Mouse (Mus musculus) neural tube, embryonic 10.5 days (tissue): Measurements from ENCODE around the gene Rbm18.

Experiments used
- DNase-seq: peaks from one replicate; pipeline ENCODE4 v3.0.0-alpha.2; 2017; ENCODE audit warnings: low spot score; ENCODE audit errors: extremely low spot score

Gene Rbm18

GRCm38 (mm10) chr2:36075210-36075609 lies 61.4 kb downstream of the Rbm18 start:
- DNase-seq = no peak

- DNase-seq = no peak
Observed at GRCm38 (mm10) chr2:36073781-36074180, 62.8 kb downstream of the Rbm18 start.

GRCm38 (mm10) chr2:36071660-36072305 lies 64.8 kb downstream of the Rbm18 start:
- DNase-seq = no peak

GRCm38 (mm10) chr2:36067132-36067531 lies 69.4 kb downstream of the Rbm18 start:
- no peak for DNase-seq
